Mouse (Mus musculus) midbrain, postnatal 0 days (tissue): Measurements from ENCODE around the gene Zmiz1. TPM values are rescaled to one million over a fixed set of nuclear protein-coding genes. Genes with fewer than 3 reads are reported as not detected.
A peak's percentile ranks its signal among the peaks of the same experiment; 100 is the strongest.

ENCODE experiments used
- ATAC-seq: fragments of 200-750 bp; cut with Nextera tagmentation; 2 replicates; pipeline ENCODE4 v1.8.0; 2017; ENCODE audit warnings: moderate number of reproducible peaks, mild to moderate bottlenecking, moderate TSS enrichment, moderate library complexity; ENCODE audit not compliant: low FRiP score
- DNase-seq: peaks from one replicate; pipeline ENCODE4 v3.0.0-alpha.2; 2015; ENCODE audit warnings: low spot score
- H3K27ac ChIP-seq: fragments of 300-500 bp; sonication (generic); 2 replicates; pipeline ENCODE4 v1.5.1; 2014; ENCODE audit warnings: low read depth, mild to moderate bottlenecking, low read length, mixed read lengths
- H3K27me3 ChIP-seq: fragments of 300-500 bp; sonication (generic); 2 replicates; pipeline ENCODE4 v1.6.1; 2014; ENCODE audit warnings: low read length, control low read depth, mixed read lengths; ENCODE audit not compliant: insufficient read depth
- H3K36me3 ChIP-seq: fragments of 300-500 bp; sonication (generic); 2 replicates; pipeline ENCODE4 v1.6.1; 2014; ENCODE audit warnings: low read length, control low read depth, mixed read lengths; ENCODE audit not compliant: insufficient read depth
- H3K4me1 ChIP-seq: fragments of 300-500 bp; sonication (generic); 2 replicates; pipeline ENCODE4 v1.6.1; 2014; ENCODE audit warnings: mild to moderate bottlenecking, control low read depth, antibody characterized with exemption, low read length, mixed read lengths; ENCODE audit not compliant: insufficient read depth
- H3K4me2 ChIP-seq: fragments of 300-500 bp; sonication (generic); 2 replicates; pipeline ENCODE4 v1.6.1; 2014; ENCODE audit warnings: low read depth, mild to moderate bottlenecking, low read length, mixed read lengths; ENCODE audit not compliant: poor library complexity, severe bottlenecking
- H3K4me3 ChIP-seq: fragments of 300-500 bp; sonication (generic); 2 replicates; pipeline ENCODE4 v1.5.1; 2014; ENCODE audit warnings: low read depth, mild to moderate bottlenecking, low read length, moderate library complexity
- H3K9ac ChIP-seq: fragments of 300-500 bp; sonication (generic); replicated peaks from 2 replicates; pipeline ENCODE4 v1.6.1; 2014; ENCODE audit warnings: mild to moderate bottlenecking, low read length, moderate library complexity, mixed read lengths; ENCODE audit not compliant: poor library complexity, severe bottlenecking
- H3K9me3 ChIP-seq: fragments of 300-500 bp; sonication (generic); 2 replicates; pipeline ENCODE4 v1.6.1; 2016; ENCODE audit warnings: low read length, control low read depth
- CTCF ChIP-seq: IDR thresholded peaks from 2 replicates; pipeline ENCODE4 v1.5.1; 2016; ENCODE audit warnings: antibody characterized with exemption, mild to moderate bottlenecking
- WGBS: fragments of 180-500 bp; shearing (Covaris S2); extraction: QIAGEN DNeasy Blood & Tissue Kit; methylation state at CpG from one replicate; pipeline ENCODE4 v1.1.7; 2014; 5-methylcytosine and 5-hydroxymethylcytosine counted together
- polyA plus RNA-seq: library from polyadenylated mRNA; unstranded; fragments of >200 nt; fragmentation: Nextera tagmentation; extraction: Ambion mirVana; gene quantifications from 2 replicates; pipeline ENCODE4 v1.2.1, GENCODE M21; 2015
- total RNA-seq: library from RNA; depleted of rRNA; stranded (reverse); fragments of >200 nt; gene quantifications from 2 replicates; pipeline ENCODE4 v1.2.3, GENCODE M21; 2014

The Zmiz1 gene
- total and polyA plus RNA-seq, 2 experiments from 2014 or later: 51.7 to 130 TPM

- Histone ChIP-seq H3K9me3 (no peaks in the 10 kb centered on the region), H3K4me2 (no peak overlapping the region), H3K36me3 (peaks cover 85% of the 10 kb centered on the region), H3K9ac (no peak overlapping the region), H3K4me3 (no peak overlapping the region), H3K27me3 (no peaks in the 10 kb centered on the region), H3K4me1 (no peaks in the 10 kb centered on the region), H3K27ac (no peak overlapping the region)
- WGBS: 94% methylated on average over 9 of the region's 9 CpGs
- TF ChIP-seq CTCF: no peak
- DNase-seq (no peak), ATAC-seq (no peak)
Measured at GRCm38 (mm10) chr14:25651905-25652304, 192.9 kb downstream of the Zmiz1 start.

- no peak for DNase-seq
- WGBS: 85% methylated on average over 14 of the region's 14 CpGs
Measured at GRCm38 (mm10) chr14:25654401-25655197, 195.6 kb downstream of the Zmiz1 start.

GRCm38 (mm10) chr14:25660661-25661060, 201.7 kb downstream of the Zmiz1 start:
- H3K9ac ChIP-seq: no peak overlapping the region
- TF ChIP-seq CTCF: peak; percentile 64
- H3K4me3 ChIP-seq: no peak overlapping the region
- H3K4me2 ChIP-seq: no peak overlapping the region
- DNase-seq: peak; percentile 68
- H3K27ac ChIP-seq: peak overlapping the region; percentile 43; the same call in 1 of the 2 replicates
- H3K9me3 ChIP-seq: no peaks in the 10 kb centered on the region
- 45% methylated on average over 11 of the region's 11 CpGs for WGBS
- no peaks in the 10 kb centered on the region for H3K4me1 ChIP-seq
- peaks cover 89% of the 10 kb centered on the region for H3K36me3 ChIP-seq
- ATAC-seq: peak; percentile 38; the same call in 1 of the 2 replicates
- H3K27me3 ChIP-seq: no peaks in the 10 kb centered on the region

More at GRCm38 (mm10) chr14:25654401-25655197, 195.6 kb downstream of the Zmiz1 start:
- H3K4me1 ChIP-seq: no peaks in the 10 kb centered on the region
- no peak for ATAC-seq
- peaks cover 98% of the 10 kb centered on the region for H3K36me3 ChIP-seq
- TF ChIP-seq CTCF: no peak
- H3K4me3 ChIP-seq: no peak overlapping the region
- no peak overlapping the region for H3K9ac ChIP-seq
- no peaks in the 10 kb centered on the region for H3K9me3 ChIP-seq
- H3K4me2 ChIP-seq: no peak overlapping the region
- no peak overlapping the region for H3K27ac ChIP-seq
- no peaks in the 10 kb centered on the region for H3K27me3 ChIP-seq

- no peak overlapping the region for H3K4me2 ChIP-seq
- no peak overlapping the region for H3K4me3 ChIP-seq
- TF ChIP-seq CTCF: no peak
- H3K27ac ChIP-seq: peak overlapping the region; percentile 43; the same call in 1 of the 2 replicates
- peaks cover 88% of the 10 kb centered on the region for H3K36me3 ChIP-seq
- DNase-seq (no peak), ATAC-seq (no peak)
- H3K9ac ChIP-seq: no peak overlapping the region
- no peaks in the 10 kb centered on the region for H3K4me1 ChIP-seq
- H3K9me3 ChIP-seq: no peaks in the 10 kb centered on the region
- H3K27me3 ChIP-seq: no peaks in the 10 kb centered on the region
- WGBS: 77% methylated on average over 17 of the region's 17 CpGs
Measured at GRCm38 (mm10) chr14:25661185-25661920, 202.4 kb downstream of the Zmiz1 start.

GRCm38 (mm10) chr14:25663649-25664309, 204.8 kb downstream of the Zmiz1 start:
- WGBS: 84% methylated on average over 7 of the region's 7 CpGs

More at GRCm38 (mm10) chr14:25663649-25664309, 204.8 kb downstream of the Zmiz1 start:
- Histone ChIP-seq H3K27me3 (no peaks in the 10 kb centered on the region), H3K4me2 (no peak overlapping the region), H3K4me1 (no peaks in the 10 kb centered on the region), H3K27ac (peak overlapping the region; percentile 44), H3K36me3 (peaks cover 64% of the 10 kb centered on the region), H3K4me3 (no peak overlapping the region), H3K9ac (0 out of 2 replicates have a peak overlapping the region, but pooled peaks have one; percentile 29), H3K9me3 (no peaks in the 10 kb centered on the region)
- no peak for TF ChIP-seq CTCF
- ATAC-seq: no peak
- DNase-seq: no peak
